Mouse (Mus musculus) right cerebral cortex, postnatal 36 days (tissue): ENCODE data around the gene Cdc42ep1.
"Not testable (repeated sequence)": the region's sequence is repeated elsewhere in the genome, so short reads cannot be mapped to it uniquely, and the experiment has no call there.

Experiments
- DNase-seq, 2 experiments: peaks; one replicate each; pipeline ENCODE4 v3.0.0; 2022; ENCODE audit warnings: low spot score in 2 of 2, mixed read lengths in 1 of 2

Cdc42ep1 gene

DNA sequence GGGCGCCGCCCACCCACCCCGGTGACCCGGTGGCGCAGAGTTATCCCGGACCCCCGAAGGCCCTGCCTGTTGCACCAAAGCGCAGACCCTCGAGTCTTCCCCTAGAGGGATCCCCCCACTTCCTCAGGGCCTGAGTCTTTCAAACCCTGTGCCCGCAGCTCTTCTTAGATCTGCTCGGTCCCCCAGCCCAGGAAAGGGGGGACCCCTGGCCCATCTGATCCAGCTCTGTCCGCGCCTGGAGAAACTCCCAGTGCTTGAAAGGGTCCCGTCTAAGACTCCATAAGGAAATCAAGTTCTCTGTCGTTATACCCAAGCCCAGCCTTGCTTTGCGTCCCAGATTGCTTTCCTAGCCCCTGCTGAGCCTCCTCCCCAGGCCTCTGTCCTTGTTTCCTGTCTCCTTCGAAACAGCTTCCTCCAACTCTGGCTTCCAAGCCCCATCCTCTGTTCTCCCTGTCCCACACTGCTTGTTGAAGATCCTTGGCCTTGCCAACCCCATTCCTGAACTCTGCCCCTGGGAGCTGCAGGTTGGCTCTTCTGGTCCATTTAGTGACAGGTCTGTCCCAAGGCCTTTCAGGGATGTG lies 35.5 kb downstream of the Cdc42ep1 start:
- DNase-seq: no peak

GRCm38 (mm10) chr15:78878792-78879516 lies 36.5 kb downstream of the Cdc42ep1 start:
- not testable (repeated sequence) for DNase-seq

DNA sequence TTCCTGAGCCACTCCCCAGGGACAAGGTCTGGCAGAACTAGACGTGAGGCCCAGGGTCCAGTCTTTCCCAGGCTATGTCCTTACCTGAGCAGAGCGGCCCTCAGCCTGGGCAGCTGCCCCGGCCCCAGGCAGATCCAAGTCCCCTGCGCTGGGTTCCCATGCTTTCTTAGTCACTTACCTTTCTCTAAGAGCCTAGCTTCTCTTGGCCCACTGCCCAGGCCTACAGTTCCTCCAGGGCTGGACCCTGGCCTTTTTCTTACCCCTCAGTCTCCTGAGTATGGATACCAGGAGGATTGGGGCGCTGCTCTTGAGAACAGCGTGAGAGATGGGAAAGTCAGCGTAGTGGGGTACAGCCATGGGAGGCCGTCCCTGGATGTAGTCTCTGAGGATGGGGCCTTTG lies 38.0 kb downstream of the Cdc42ep1 start:
- DNase-seq: no peak

GRCm38 (mm10) chr15:78881828-78882227 lies 39.4 kb downstream of the Cdc42ep1 start:
- no peak for DNase-seq

GRCm38 (mm10) chr15:78889401-78889853 lies 47.0 kb downstream of the Cdc42ep1 start:
- DNase-seq: no peak

- DNase-seq: no peak
These were observed 50.0 kb downstream of the Cdc42ep1 start for GRCm38 (mm10) chr15:78892440-78892839.

GRCm38 (mm10) chr15:78894726-78895125 lies 52.3 kb downstream of the Cdc42ep1 start:
- DNase-seq: no peak

DNA sequence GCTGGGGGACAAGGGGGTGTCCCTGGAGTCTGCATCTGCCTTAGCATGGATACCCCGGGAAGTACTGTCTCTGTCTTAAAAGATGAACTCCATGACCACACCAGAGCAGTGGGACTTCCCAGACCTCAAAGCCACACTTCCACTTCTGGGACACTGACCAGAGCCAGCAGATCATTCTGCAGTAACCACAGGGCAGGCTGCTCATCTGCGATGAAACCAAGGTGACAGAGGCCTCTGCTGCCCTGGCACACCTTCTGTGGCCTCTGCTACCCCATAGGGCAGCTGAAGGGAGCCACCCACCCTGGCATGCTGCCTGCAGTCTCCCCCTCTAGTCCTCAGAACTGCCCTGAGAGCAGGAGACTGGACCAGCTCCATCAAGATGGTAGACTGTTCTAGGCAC lies 53.3 kb downstream of the Cdc42ep1 start:
- no peak for DNase-seq

GRCm38 (mm10) chr15:78896149-78896548 lies 53.7 kb downstream of the Cdc42ep1 start:
- DNase-seq: no peak

- no peak for DNase-seq
These were observed 55.1 kb downstream of the Cdc42ep1 start for GRCm38 (mm10) chr15:78897488-78897887.

- DNase-seq: no peak
These were observed 56.1 kb downstream of the Cdc42ep1 start for GRCm38 (mm10) chr15:78898507-78899001.

GRCm38 (mm10) chr15:78899409-78899739 lies 57.0 kb downstream of the Cdc42ep1 start, which contains the start of gene Gm49510:
TSS of gene Gm49510 (plus strand) at chr15:78899667.
- DNase-seq: no peak

DNA sequence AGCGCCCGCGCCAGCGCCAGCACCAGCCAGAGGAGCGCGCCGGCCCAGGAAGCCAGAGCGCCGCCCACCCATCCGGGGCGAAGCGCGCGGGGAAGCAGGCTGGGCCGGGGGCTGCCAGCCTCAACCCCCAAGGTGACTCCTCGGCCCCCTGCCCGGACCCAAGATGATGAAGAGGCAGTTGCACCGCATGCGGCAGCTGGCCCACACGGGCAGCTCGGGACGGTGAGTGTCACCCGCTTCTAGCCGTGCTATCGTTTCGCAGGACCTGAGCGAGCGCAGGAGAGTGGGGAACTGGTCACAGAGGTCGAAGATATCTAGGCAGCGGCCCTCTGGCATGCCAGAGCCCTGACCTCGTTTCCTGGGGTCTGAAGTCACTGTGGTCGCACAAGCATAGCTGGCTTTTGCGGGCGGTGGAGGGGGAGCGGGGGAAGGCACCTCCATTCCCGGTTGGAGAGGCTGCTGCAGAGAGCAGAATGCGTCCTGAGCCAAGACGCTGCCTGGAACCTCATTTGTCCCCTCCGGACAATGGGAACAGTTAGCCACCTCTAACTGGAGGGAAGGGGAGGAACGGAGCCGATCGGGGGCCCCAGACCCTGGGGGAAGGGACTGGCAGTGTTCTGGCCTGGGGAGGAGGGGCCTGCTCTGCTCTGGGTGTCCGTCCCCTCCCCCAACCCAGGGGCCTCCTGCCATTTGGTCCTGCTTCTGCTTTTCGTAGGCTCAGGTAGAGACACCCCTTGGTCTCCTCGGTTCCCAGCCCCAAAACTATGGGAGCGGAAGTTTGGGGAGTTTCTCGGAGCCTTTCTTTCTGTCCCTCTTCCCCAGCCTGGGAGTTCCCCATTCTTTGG lies 57.5 kb downstream of the Cdc42ep1 start, which contains the start of gene Sh3bp1:
TSS of gene Sh3bp1 (plus strand) at position 29 of the 845 bp plus-strand sequence.
- peak in 1 of 2 experiments; percentile 30 for DNase-seq
